ENCODE assay signal across 8 mouse cellular contexts in the genomic region with DNA sequence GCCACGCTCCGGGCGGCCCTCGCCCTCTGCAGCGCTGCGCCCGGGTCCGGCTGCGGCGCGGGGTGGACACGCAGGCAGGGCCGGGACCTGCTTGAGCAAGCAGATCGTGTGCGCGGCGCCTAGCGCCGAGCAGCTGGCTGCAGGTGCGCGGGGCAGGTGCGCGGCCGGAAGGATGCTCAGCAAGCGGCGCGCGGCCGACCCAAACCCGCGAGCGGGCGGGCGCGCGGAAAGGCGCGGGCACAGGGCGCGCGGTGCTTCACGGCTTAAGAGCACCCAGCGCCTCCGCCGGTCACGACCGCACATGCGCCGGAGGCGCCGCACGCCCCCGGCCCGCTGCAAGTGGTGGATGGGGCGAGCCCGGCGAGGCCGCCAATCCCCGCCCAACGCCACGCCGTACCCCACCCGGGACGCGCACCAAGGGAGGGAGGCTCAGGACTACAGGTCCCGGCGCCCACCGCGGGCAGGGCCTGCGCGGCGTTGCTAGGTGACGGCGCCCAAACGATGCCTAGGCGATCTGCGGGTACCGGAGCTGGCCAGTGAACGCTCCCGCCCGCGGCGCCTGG. TPM values are rescaled to one million over a fixed set of nuclear protein-coding genes. Genes with fewer than 3 reads are reported as not detected.
A peak's percentile ranks its signal among the peaks of the same experiment; 100 is the strongest.
DNase-seq lines count a peak whose midpoint lies in the region; ATAC-seq and TF ChIP-seq lines count a peak whose summit lies in the region.

A gene (minus strand): TSS at position 296 of the 563 bp plus-strand sequence.
A gene (plus strand): TSS at position 447 of the 563 bp plus-strand sequence.

- peak within 1 kb of the TSS; percentile 90 for H3K4me2 ChIP-seq in midbrain, embryonic 12.5 days (replicated peaks)

- TF ChIP-seq POLR2A in spleen, adult 2 months (IDR thresholded peaks at IDR 0.05; ENCODE audit: low read depth, low read length): no peak

- peaks cover 23% of the 10 kb centered on the region for H3K4me1 ChIP-seq in midbrain, embryonic 12.5 days
- H3K4me1 ChIP-seq in spleen, adult 2 months (ENCODE audit: control insufficient read depth, insufficient read depth, insufficient read length): peaks cover 6% of the 10 kb centered on the region

- ATAC-seq in midbrain, embryonic 12.5 days (ENCODE audit: low FRiP score, low read depth): peak; percentile 99
- no peak for ATAC-seq in monocyte, adult 5-6 weeks (replicated peaks; ENCODE audit: insufficient number of reproducible peaks, low FRiP score, low TSS enrichment, poor library complexity, severe bottlenecking)

- H3K9me3 ChIP-seq in midbrain, embryonic 12.5 days: no peaks in the 10 kb centered on the region

- TF ChIP-seq CTCF in spleen, adult 2 months (IDR thresholded peaks at IDR 0.05; ENCODE audit: extremely low read depth, insufficient read depth, insufficient read length, insufficient replicate concordance): no peak

- peak; percentile 46 for DNase-seq in adrenal gland, adult 8-10 months
- DNase-seq in embryo, embryonic 11 days: peak; percentile 92
- DNase-seq in gastrocnemius, postnatal 4 days (ENCODE audit: low spot score in 2 of 2): peak; percentile 70 to 77
- peak; percentile 46 for DNase-seq in kidney, adult 11 months
- peak; percentile 95 for DNase-seq in left cerebral cortex, postnatal 4 days
- DNase-seq in spleen, adult 2 months (ENCODE audit: low read depth in 1 of 2, low spot score in 2 of 2): no peak

- H3K36me3 ChIP-seq in midbrain, embryonic 12.5 days: no peaks in the 10 kb centered on the region
- H3K36me3 ChIP-seq in spleen, adult 2 months (ENCODE audit: control insufficient read depth, insufficient read depth, low read length): no peaks in the 10 kb centered on the region

- H3K27ac ChIP-seq in midbrain, embryonic 12.5 days (replicated peaks): no peak within 1 kb of the TSS
- H3K27ac ChIP-seq in spleen, adult 2 months (ENCODE audit: insufficient read depth, low read length): no peak within 1 kb of the TSS

- H3K9ac ChIP-seq in midbrain, embryonic 12.5 days (replicated peaks): peak within 1 kb of the TSS; percentile 60

- WGBS in midbrain, embryonic 12.5 days: under 1% methylated on average over 61 of the region's 83 CpGs
- WGBS in spleen, adult 2 months: under 1% methylated on average over 83 of the region's 83 CpGs

- H3K27me3 ChIP-seq in midbrain, embryonic 12.5 days: peaks cover 62% of the 10 kb centered on the region
- peaks cover 18% of the 10 kb centered on the region for H3K27me3 ChIP-seq in spleen, adult 2 months (ENCODE audit: control insufficient read depth, insufficient read depth, low read length)

- intact Hi-C loops in left cerebral cortex, postnatal 4 days (cut with DNase I): no loop called here

- peak within 1 kb of the TSS; percentile 69 for H3K4me3 ChIP-seq in midbrain, embryonic 12.5 days
- H3K4me3 ChIP-seq in spleen, adult 2 months (ENCODE audit: extremely low read depth, insufficient read depth, insufficient read length): peak within 1 kb of the TSS; percentile 46; the same call in 1 of the 2 replicates

RNA-seq across cellular contexts. Expression of the first gene that starts in this region (rescaled TPM):
- 1 to 10 TPM in 2 of 4 experiments, under 1 TPM in 2; 0.52 to 2.1 (median 1.1) TPM for total RNA-seq in adrenal gland, adult 8-10 months (2022)
- total RNA-seq in gastrocnemius, postnatal 4 days (2021): 1 to 10 TPM; 2.8 to 2.9 TPM
- 10 to 100 TPM; 18.7 to 19.9 TPM for total RNA-seq in left cerebral cortex, postnatal 4 days (2021)
- polyA plus RNA-seq in midbrain, embryonic 12.5 days (2016; fragmentation: Nextera tagmentation; extraction: Ambion mirVana): 1.9 and 2.5 TPM in 2 replicates
- polyA plus RNA-seq in spleen, adult 2 months (2012; rRNA removed): 3.8 and 7.5 TPM in 2 replicates
- total RNA-seq in monocyte, adult 5-6 weeks (2017): 0.43 to 3.9 TPM (median 0.67 TPM) in 3 replicates

RNA-seq across cellular contexts. Expression of the second gene that starts in this region (rescaled TPM):
- total RNA-seq in adrenal gland, adult 8-10 months (2022): under 1 TPM in 1 of 4 experiments, not detected in 3; 0.19 TPM
- total RNA-seq in gastrocnemius, postnatal 4 days (2021): under 1 TPM; 0.16 to 0.17 TPM
- under 1 TPM; 0.30 to 0.38 TPM for total RNA-seq in left cerebral cortex, postnatal 4 days (2021)
- polyA plus RNA-seq in midbrain, embryonic 12.5 days (2016; fragmentation: Nextera tagmentation; extraction: Ambion mirVana): not detected in 2 replicates
- polyA plus RNA-seq in spleen, adult 2 months (2012; rRNA removed): 0.04 TPM in 2 replicates
- total RNA-seq in monocyte, adult 5-6 weeks (2017): 0.38 TPM in 1 of 3 replicates, not detected in the others

Comparison
In these comparisons a context has a peak if more than half of its experiments do, and no peak if none do; other contexts are left out.
1. DNase-seq: peak in adrenal gland, adult 8-10 months (single experiment), embryo, embryonic 11 days (single experiment), gastrocnemius, postnatal 4 days (2 of 2), kidney, adult 11 months (single experiment) and left cerebral cortex, postnatal 4 days (single experiment); none in spleen, adult 2 months (0 of 2).